Mouse (Mus musculus) hindbrain, embryonic 13.5 days (tissue): Measurements from ENCODE around the gene Olfr1132. TPM values are rescaled to one million over a fixed set of nuclear protein-coding genes. Genes with fewer than 3 reads are reported as not detected.
"Not testable (repeated sequence)": the region's sequence is repeated elsewhere in the genome, so short reads cannot be mapped to it uniquely, and the experiment has no call there.

Source experiments
- ATAC-seq: fragments of 200-750 bp; cut with Nextera tagmentation; 2 replicates; pipeline ENCODE4 v1.8.0; 2017; ENCODE audit warnings: moderate TSS enrichment; ENCODE audit not compliant: low FRiP score
- H3K27ac ChIP-seq: fragments of 300-500 bp; sonication (generic); 2 replicates; pipeline ENCODE4 v1.5.1; 2015; ENCODE audit warnings: inconsistent platforms, mild to moderate bottlenecking, moderate library complexity
- H3K27me3 ChIP-seq: fragments of 300-500 bp; sonication (generic); 2 replicates; pipeline ENCODE4 v1.6.1; 2015; ENCODE audit warnings: mild to moderate bottlenecking, inconsistent platforms
- H3K36me3 ChIP-seq: fragments of 300-500 bp; sonication (generic); 2 replicates; pipeline ENCODE4 v1.6.1; 2015; ENCODE audit warnings: mild to moderate bottlenecking, inconsistent platforms
- H3K4me1 ChIP-seq: fragments of 300-500 bp; sonication (generic); replicated peaks from 2 replicates; pipeline ENCODE4 v1.6.1; 2015; ENCODE audit warnings: inconsistent platforms
- H3K4me2 ChIP-seq: fragments of 300-500 bp; sonication (generic); 2 replicates; pipeline ENCODE4 v1.6.1; 2015; ENCODE audit warnings: inconsistent platforms, mild to moderate bottlenecking, moderate library complexity
- H3K4me3 ChIP-seq: fragments of 300-500 bp; sonication (generic); 2 replicates; pipeline ENCODE4 v1.5.1; 2015; ENCODE audit warnings: mild to moderate bottlenecking, inconsistent platforms
- H3K9ac ChIP-seq: fragments of 300-500 bp; sonication (generic); 2 replicates; pipeline ENCODE4 v1.6.1; 2015; ENCODE audit warnings: mild to moderate bottlenecking, inconsistent platforms
- H3K9me3 ChIP-seq: fragments of 300-500 bp; sonication (generic); 2 replicates; pipeline ENCODE4 v1.6.1; 2016; ENCODE audit warnings: inconsistent platforms
- WGBS: fragments of 180-500 bp; shearing (Covaris S2); methylation state at CpG from one replicate; pipeline ENCODE4 v1.1.7; 2015; 5-methylcytosine and 5-hydroxymethylcytosine counted together
- polyA plus RNA-seq: library from polyadenylated mRNA; unstranded; fragments of >200 nt; fragmentation: Nextera tagmentation; extraction: Ambion mirVana; gene quantifications from 2 replicates; pipeline ENCODE4 v1.2.1, GENCODE M21; 2015

The Olfr1132 gene
- not detected in 2 replicates for polyA plus RNA-seq

DNA sequence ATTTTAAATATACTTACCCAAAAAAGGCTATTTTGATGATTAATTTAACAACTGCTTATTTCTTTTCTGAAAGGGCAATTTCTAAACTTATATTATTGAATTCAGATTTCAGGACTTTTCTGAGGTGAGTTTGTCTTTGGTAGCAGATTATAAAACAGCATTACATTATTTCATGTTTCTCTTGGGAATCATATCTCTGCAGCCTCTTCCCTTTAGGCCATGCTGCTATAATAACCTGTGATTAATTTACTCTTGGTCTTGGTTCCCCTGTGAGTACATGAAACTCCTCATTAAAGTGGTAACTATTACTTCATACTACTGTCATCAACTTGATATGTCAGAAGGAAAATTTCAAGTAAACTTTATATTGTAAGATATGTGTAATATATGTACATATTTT, at the start of gene Olfr1132:
TSS of gene Olfr1132 (minus strand) at position 101 of the 400 bp plus-strand sequence.
- no peaks in the 10 kb centered on the region for H3K4me1 ChIP-seq
- H3K27ac ChIP-seq = no peak within 1 kb of the TSS
- H3K9ac ChIP-seq = no peak within 1 kb of the TSS
- ATAC-seq = no peak
- H3K27me3 ChIP-seq = no peaks in the 10 kb centered on the region
- H3K4me2 ChIP-seq = no peak within 1 kb of the TSS
- H3K36me3 ChIP-seq = no peaks in the 10 kb centered on the region
- no peaks in the 10 kb centered on the region for H3K9me3 ChIP-seq
- no peak within 1 kb of the TSS for H3K4me3 ChIP-seq

DNA sequence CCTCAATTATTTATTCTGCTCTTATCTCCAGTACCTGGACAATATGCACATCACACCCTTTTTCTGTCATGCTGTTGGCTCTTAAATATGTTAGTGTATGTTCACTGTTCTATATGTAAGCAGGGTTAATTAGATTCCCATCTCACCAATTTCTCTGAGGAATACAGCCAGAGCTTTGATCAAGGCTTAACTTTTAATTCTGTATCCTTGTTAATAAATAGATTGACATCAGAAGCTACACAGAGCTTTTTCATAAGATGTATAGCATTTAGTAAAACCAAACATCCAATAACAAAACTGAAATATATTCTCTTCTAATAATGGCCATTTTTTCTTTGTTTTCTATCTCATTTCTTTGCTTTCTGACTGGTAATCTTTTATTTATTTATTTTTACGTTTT, 36.2 kb upstream of the Olfr1132 start, which contains the start of gene Olfr1135:
TSS of gene Olfr1135 (minus strand) at position 101 of the 400 bp plus-strand sequence.
- no peak within 1 kb of the TSS for H3K4me2 ChIP-seq
- H3K4me3 ChIP-seq = no peak within 1 kb of the TSS
- no peaks in the 10 kb centered on the region for H3K4me1 ChIP-seq
- H3K9me3 ChIP-seq = no peaks in the 10 kb centered on the region
- H3K9ac ChIP-seq = no peak within 1 kb of the TSS
- 31% methylated on average over 1 of the region's 1 CpGs for WGBS
- no peaks in the 10 kb centered on the region for H3K27me3 ChIP-seq
- no peak for ATAC-seq
- H3K36me3 ChIP-seq = no peaks in the 10 kb centered on the region
- no peak within 1 kb of the TSS for H3K27ac ChIP-seq

DNA sequence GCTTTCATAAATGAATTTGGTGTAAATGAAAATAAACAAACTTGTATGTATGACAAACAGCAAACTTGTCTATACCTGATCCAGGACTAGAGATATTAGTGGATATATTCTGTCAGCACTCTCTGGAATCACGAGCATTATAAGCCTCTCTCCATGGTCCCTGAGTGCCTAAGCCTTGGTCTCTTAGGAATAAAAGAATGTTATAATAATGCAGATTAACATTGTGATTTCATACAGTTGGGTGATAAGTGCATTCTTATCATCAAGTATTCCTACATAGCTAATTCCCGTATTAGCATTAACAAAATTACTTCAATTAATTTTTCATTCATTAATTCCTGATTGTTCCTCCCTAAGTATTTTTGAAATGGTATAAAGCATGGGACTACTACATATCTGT, 21.0 kb upstream of the Olfr1132 start, which contains the start of gene Olfr1134:
TSS of gene Olfr1134 (minus strand) at position 101 of the 400 bp plus-strand sequence.
- no peak within 1 kb of the TSS for H3K4me2 ChIP-seq
- H3K36me3 ChIP-seq = no peaks in the 10 kb centered on the region
- H3K27me3 ChIP-seq = no peaks in the 10 kb centered on the region
- no peaks in the 10 kb centered on the region for H3K4me1 ChIP-seq
- no peak within 1 kb of the TSS for H3K27ac ChIP-seq
- no peak for ATAC-seq
- 88% methylated on average over 2 of the region's 2 CpGs for WGBS
- H3K9ac ChIP-seq = no peak within 1 kb of the TSS
- no peaks in the 10 kb centered on the region for H3K9me3 ChIP-seq
- H3K4me3 ChIP-seq = no peak within 1 kb of the TSS

DNA sequence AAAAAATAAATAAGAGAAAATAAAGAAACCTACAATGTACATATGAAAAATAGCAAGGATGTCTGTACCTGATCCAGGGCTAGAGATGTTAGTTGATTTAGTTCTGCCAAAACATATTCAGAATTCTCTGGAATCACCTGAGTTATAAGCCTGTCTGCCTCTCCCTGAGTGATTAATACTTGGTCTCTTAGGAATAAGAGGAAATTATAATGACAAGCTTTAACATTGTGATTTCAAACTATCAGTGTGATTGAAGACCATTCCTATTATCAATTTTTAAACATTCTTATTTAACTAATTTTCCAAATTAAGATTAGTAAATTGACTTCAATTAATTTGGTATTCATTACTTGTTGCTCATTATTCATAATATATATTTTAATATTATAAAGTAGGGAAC, 9.9 kb upstream of the Olfr1132 start, which contains the start of gene Olfr1133:
TSS of gene Olfr1133 (minus strand) at position 101 of the 400 bp plus-strand sequence.
- ATAC-seq = no peak
- no peaks in the 10 kb centered on the region for H3K36me3 ChIP-seq

DNA sequence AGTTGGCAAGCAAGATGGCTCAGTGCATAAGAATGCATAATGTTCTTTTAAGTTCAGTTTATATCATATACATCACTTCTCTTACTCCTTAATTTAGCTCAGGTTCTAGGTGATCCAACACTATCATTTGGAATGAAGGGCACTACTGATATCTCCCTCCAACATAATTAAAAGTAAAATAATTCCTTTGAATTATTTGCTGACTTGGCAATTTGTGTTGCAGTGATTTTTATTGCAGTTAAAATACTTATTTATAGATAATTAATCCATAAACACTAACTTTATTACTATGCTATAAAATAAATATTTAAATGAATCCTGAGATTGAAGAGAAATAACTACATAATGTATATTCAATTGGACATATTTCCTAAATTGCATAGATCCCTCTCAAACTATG, 5.1 kb upstream of the Olfr1132 start:
- H3K9me3 ChIP-seq = no peaks in the 10 kb centered on the region
- H3K27me3 ChIP-seq = no peaks in the 10 kb centered on the region
- H3K9ac ChIP-seq = no peak overlapping the region
- H3K4me2 ChIP-seq = no peak overlapping the region
- H3K4me3 ChIP-seq = no peak overlapping the region
- no peak for ATAC-seq
- no peak overlapping the region for H3K27ac ChIP-seq
- no peaks in the 10 kb centered on the region for H3K36me3 ChIP-seq
- no peaks in the 10 kb centered on the region for H3K4me1 ChIP-seq

More for the DNA sequence above, 9.9 kb upstream of the Olfr1132 start, which contains the start of gene Olfr1133:
- H3K27me3 ChIP-seq = no peaks in the 10 kb centered on the region
- no peak within 1 kb of the TSS for H3K27ac ChIP-seq
- H3K4me1 ChIP-seq = no peaks in the 10 kb centered on the region
- no peak within 1 kb of the TSS for H3K9ac ChIP-seq
- no peaks in the 10 kb centered on the region for H3K9me3 ChIP-seq
- no peak within 1 kb of the TSS for H3K4me2 ChIP-seq
- H3K4me3 ChIP-seq = no peak within 1 kb of the TSS

DNA sequence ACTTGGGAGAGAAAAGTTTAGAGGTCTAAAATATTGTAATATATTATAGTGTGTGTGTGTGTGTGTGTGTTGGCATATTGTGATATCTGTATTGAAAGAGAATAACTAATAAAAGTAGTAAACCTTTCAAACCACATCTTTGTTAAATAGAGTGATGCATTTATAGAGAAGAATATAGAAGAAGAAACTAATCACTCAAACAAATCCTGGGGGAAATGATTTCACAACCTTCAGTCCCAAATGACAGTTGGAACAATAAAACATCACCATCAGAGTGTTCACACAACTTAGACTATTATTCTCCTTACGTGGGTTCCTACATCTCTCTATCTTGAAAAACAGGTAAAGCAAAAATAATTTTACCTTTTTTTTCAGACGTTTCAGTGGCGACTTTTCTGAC, 10.5 kb downstream of the Olfr1132 start, which contains the start of gene Olfr1131:
TSS of gene Olfr1131 (plus strand) at position 301 of the 400 bp plus-strand sequence.
- no peaks in the 10 kb centered on the region for H3K4me1 ChIP-seq
- H3K27ac ChIP-seq = no peak within 1 kb of the TSS
- H3K4me2 ChIP-seq = no peak within 1 kb of the TSS
- 68% methylated on average over 3 of the region's 3 CpGs for WGBS
- no peaks in the 10 kb centered on the region for H3K27me3 ChIP-seq
- H3K4me3 ChIP-seq = no peak within 1 kb of the TSS
- no peaks in the 10 kb centered on the region for H3K36me3 ChIP-seq
- no peak within 1 kb of the TSS for H3K9ac ChIP-seq
- no peaks in the 10 kb centered on the region for H3K9me3 ChIP-seq
- ATAC-seq = no peak

DNA sequence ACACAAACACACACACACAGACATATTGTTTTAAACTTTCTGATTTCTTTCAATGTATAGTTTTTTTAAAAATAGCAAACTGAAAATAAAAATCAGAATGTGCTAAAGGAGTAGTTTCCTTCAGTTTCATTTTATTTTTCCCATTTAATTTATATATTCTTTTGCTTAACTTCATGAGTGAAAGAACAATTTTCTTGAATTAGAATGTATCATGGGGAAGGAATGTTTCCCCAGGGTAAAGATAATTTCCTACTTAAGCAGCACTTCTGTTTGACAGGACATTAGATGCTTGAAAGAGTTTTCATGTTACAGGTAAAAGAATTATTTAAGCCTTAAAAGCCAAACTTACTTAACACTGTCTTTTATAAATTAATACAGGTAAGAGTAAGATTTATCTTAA, 31.4 kb downstream of the Olfr1132 start, which contains the start of gene Olfr1130:
TSS of gene Olfr1130 (plus strand) at position 301 of the 400 bp plus-strand sequence.
- not testable (repeated sequence) for ATAC-seq, H3K4me2 ChIP-seq, H3K9me3 ChIP-seq, H3K36me3 ChIP-seq, H3K27me3 ChIP-seq, H3K4me1 ChIP-seq, H3K9ac ChIP-seq, H3K4me3 ChIP-seq, H3K27ac ChIP-seq

Other genes with a start within 250 kb of the Olfr1132 start
- not detected in 2 replicates for gene Olfr1123, start 220.9 kb downstream of the Olfr1132 start, polyA plus RNA-seq
- gene Olfr1124, start 207.3 kb downstream of the Olfr1132 start, polyA plus RNA-seq = 0.08 TPM in 1 of 2 replicates, not detected in the other
- not detected in 2 replicates for gene Olfr1126, start 183.6 kb downstream of the Olfr1132 start, polyA plus RNA-seq
- gene Pramel7, start 140.4 kb downstream of the Olfr1132 start, polyA plus RNA-seq = not detected in 2 replicates
- gene Pramel6, start 131.0 kb downstream of the Olfr1132 start, polyA plus RNA-seq = not detected in 2 replicates
- gene Olfr153, start 105.7 kb downstream of the Olfr1132 start, polyA plus RNA-seq = not detected in 2 replicates
- not detected in 2 replicates for gene Olfr1128, start 92.0 kb downstream of the Olfr1132 start, polyA plus RNA-seq
- not detected in 2 replicates for gene Olfr1129, start 63.6 kb downstream of the Olfr1132 start, polyA plus RNA-seq
- not detected in 2 replicates for gene Olfr1130, start 31.3 kb downstream of the Olfr1132 start, polyA plus RNA-seq
- gene Olfr1131, start 10.4 kb downstream of the Olfr1132 start, polyA plus RNA-seq = not detected in 2 replicates
- gene Olfr1133, start 9.8 kb upstream of the Olfr1132 start, polyA plus RNA-seq = not detected in 2 replicates
- not detected in 2 replicates for gene Olfr1134, start 20.9 kb upstream of the Olfr1132 start, polyA plus RNA-seq
- not detected in 2 replicates for gene Olfr1135, start 36.1 kb upstream of the Olfr1132 start, polyA plus RNA-seq
- gene Olfr1136, start 56.4 kb upstream of the Olfr1132 start, polyA plus RNA-seq = not detected in 2 replicates
- not detected in 2 replicates for gene Olfr1137, start 75.6 kb upstream of the Olfr1132 start, polyA plus RNA-seq
- not detected in 2 replicates for gene Olfr1138, start 102.4 kb upstream of the Olfr1132 start, polyA plus RNA-seq
- not detected in 2 replicates for gene Olfr1140, start 106.2 kb upstream of the Olfr1132 start, polyA plus RNA-seq
- gene Olfr1141, start 116.5 kb upstream of the Olfr1132 start, polyA plus RNA-seq = not detected in 2 replicates
- not detected in 2 replicates for gene Olfr152, start 141.9 kb upstream of the Olfr1132 start, polyA plus RNA-seq
- gene Olfr1143, start 163.1 kb upstream of the Olfr1132 start, polyA plus RNA-seq = not detected in 2 replicates
- gene Olfr1145, start 172.3 kb upstream of the Olfr1132 start, polyA plus RNA-seq = not detected in 2 replicates
- not detected in 2 replicates for gene Olfr1148, start 193.0 kb upstream of the Olfr1132 start, polyA plus RNA-seq
- gene Olfr1150-ps1, start 206.5 kb upstream of the Olfr1132 start, polyA plus RNA-seq = not detected in 2 replicates
- not detected in 2 replicates for gene Olfr1151, start 218.3 kb upstream of the Olfr1132 start, polyA plus RNA-seq
- gene Olfr1152, start 229.0 kb upstream of the Olfr1132 start, polyA plus RNA-seq = not detected in 2 replicates